Mouse (Mus musculus): Measurements from ENCODE around the gene Epb41l4b.

The Epb41l4b gene

GRCm38 (mm10) chr4:57153068-57153835 lies 10.0 kb upstream of the Epb41l4b start:
- DNase-seq (ENCODE audit: low spot score in 2 of 2): no peak

GRCm38 (mm10) chr4:57148182-57148581 lies 4.9 kb upstream of the Epb41l4b start:
- no peak for DNase-seq (ENCODE audit: low spot score in 2 of 2)

DNA sequence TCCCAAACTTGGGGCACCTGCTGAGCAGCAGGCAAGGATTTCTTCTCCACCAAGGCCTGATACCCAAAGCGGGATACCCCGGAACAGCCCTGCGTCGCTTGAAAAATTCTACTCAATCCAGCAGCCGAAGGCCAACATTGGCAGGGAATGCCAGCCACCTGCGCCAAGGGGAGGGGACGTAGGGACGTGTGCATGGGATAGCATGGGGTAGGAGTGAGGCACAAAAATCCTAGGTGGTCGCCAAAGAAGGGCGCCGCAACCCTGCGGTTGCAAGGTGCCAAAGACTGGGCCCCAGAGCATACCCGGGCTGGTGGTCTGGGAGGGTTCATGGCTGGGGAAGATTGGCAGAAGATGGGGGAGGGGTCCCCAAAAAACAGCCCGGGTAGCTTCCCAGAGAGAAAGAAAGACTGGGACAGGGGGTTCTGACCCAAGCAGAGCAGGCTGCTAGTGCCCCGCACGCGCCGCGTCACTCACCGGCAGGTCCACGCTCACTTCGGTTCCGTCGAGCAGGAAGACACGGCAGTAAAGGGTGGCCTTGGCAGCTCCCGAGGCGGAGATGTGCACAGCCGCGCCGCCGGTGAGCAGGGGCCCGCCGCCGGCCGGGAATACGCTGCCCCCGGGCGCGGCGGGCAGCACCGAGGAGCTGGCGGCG lies 737 bp downstream of the Epb41l4b start:
- DNase-seq (ENCODE audit: low spot score in 2 of 2): no peak

DNA sequence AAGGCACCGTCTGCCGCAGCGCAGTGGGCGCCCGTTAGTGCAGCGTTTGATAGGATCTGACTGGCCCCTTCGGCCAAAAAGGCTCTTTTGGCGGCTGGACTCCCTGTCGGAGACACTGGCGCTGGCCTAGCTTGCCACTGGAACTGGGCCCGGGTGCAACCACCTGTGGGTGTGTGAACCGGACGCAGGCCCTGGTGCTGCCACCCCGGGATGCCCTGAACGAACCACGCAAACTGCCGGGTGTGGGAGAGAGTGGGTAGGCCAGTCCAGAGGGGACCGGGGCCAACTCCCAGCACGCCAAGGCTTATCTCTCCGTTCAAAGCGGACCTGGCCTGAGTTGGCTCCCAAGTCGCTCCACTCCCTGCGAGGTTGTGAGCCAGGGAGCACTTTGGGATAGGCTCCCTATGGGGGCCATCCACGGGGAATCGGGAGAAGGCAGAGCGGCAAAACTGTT lies 1.3 kb downstream of the Epb41l4b start:
- DNase-seq (ENCODE audit: low spot score in 2 of 2): no peak

DNA sequence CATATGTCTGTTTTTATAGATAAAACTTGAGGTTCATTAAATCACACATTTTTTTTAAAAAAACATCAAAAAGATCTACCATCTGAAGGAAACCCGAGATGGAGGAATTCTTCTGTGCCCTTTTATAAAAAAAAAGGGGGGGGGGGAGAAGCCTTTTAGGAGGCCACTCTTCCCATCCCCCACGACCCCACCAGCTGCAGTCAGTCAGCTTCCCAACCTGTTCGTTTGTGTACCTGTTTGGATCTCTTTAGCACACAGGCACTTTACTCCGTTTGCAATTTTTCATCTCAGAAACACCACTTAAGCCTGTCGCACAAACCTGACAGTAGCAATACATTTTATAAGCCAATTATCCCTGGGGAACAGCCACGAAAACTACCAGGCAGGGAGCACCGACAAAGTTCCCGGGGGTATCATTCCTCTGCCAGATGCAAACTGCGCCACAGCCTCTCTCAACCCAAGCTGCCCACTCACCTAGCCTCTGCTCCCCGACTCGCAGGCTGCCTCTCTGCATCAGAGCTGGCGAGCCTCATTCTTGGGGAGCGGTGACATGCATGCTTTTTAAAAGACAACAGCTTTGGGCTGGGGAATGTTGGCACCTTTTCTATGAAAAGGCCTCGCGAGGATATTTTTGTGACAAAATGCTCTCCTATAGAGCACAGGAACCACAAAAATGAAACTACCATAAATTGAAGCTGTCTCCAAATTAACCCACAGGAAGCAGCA lies 2.1 kb downstream of the Epb41l4b start:
- no peak for DNase-seq (ENCODE audit: low spot score in 2 of 2)

GRCm38 (mm10) chr4:57140200-57140799 lies 2.9 kb downstream of the Epb41l4b start:
- DNase-seq (ENCODE audit: low spot score in 2 of 2): no peak

- DNase-seq (ENCODE audit: low spot score in 2 of 2): no peak
Measured at GRCm38 (mm10) chr4:57139433-57139832, 3.8 kb downstream of the Epb41l4b start.

- no peak for DNase-seq (ENCODE audit: low spot score in 2 of 2)
Measured at GRCm38 (mm10) chr4:57138093-57138440, 5.2 kb downstream of the Epb41l4b start.

DNA sequence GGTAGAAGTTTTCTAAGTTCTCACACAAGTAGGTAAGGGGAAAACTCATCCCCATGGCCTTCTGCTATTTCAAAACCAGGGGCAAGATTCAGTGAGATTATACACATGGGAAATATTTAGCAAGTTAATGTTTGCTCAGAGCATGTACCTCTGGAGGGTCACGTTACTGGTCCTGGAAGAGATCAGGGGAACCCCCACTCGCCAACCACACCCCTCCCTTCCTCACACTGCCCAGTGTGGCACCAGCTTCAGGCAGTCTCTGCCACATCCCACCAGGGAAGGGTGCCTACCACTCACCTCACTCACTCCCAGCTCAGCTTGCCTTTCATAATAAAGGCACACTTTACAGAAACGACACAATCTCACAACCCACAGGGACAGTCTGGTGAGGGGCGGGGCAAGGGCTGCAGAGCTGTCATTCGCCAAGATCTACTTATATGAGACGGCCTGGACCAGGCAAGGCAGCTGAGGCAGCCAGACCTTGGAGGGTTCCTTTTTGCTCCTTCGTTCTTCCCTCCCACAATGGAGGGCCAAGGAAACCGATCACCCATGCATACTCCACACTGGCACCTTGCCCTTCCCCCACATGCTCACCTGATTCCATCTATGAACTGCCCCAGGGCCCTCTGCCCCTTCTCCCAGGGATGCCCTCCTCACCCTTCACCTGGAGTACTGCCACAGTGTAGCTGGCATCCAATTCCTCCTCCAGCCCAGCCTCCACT lies 5.7 kb downstream of the Epb41l4b start:
- DNase-seq (ENCODE audit: low spot score in 2 of 2): no peak

DNA sequence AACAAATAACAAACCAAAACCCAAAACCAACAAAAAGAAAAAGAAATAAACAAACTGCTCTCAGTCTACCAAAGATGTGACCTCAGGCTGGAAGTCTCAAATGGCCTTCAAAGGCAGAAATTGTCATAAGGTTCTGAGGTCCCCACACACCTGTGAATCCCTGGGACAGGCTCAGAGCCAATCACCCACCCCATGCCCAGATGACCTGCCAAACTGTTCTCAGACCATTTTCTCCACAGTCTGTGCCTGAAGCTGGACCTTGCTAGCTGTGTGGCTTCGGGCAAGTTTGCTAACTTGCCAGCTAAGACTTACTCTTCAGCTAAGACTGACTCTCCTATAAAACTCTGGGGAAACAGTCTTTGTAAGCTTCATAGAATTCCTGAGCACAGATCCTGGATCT lies 7.8 kb downstream of the Epb41l4b start:
- no peak for DNase-seq (ENCODE audit: low spot score in 2 of 2)

GRCm38 (mm10) chr4:57134554-57134953 lies 8.7 kb downstream of the Epb41l4b start:
- no peak for DNase-seq (ENCODE audit: low spot score in 2 of 2)

- DNase-seq (ENCODE audit: low spot score in 2 of 2): peak in 1 of 2 experiments; percentile 20
Measured at GRCm38 (mm10) chr4:57131839-57132238, 11.4 kb downstream of the Epb41l4b start.

DNA sequence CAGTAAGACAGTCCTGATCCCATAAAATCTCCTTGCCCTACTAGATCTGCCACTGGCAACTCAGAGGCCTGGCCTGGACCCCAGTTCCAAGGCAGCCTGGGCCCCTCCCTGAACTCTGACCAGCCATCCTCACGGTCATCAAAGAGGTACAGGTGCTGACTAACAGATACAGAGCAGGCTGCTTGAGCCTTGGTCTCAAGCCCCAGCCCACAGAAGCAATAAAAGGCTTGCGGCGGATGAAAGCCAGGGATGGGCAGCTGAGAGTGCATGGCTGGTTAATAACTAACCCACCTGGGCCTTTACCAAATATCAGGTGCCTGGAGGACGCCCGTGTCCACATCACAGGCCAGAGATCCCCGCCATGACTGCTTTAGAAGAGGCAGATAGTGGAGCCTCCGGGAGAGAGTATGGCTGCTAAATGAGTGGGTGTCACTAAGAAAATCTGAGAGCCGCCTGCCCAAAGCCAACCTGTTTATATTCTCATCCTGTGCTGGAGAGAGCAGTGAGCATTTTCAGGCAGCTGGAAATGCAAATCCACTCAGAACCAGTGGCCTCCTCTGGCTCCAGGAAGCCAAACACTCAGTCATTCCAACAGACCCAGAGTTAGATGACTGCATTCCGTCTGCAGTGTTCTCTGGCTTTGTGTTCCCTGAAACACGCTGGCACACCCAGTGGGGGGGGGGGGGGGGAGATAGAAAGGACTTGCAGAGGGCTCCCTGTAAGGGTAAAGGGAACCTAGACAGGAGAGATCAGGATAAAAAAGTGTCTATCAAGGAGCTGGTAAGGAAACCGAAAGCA lies 13.3 kb downstream of the Epb41l4b start:
- no peak for DNase-seq (ENCODE audit: low spot score in 2 of 2)

GRCm38 (mm10) chr4:57123003-57123402 lies 20.2 kb downstream of the Epb41l4b start:
- no peak for DNase-seq (ENCODE audit: low spot score in 2 of 2)

DNA sequence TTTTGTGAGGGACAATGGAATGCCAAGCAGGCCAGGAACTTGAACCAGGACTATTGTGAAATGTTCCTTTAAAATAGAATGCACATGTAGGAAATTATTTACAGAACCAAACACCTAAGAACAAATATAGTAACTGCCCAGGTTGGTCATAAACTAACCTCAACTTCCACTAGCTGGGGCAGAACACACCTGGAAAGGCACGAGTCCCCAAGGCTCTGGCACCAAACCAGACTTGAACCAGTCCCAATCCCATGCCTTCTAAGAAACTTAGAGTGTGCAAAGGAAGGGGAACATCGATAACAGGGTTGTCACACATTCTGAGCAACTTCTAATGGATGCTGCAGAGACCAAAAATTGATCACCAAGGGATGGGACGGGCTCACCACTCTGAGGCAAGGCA lies 21.1 kb downstream of the Epb41l4b start:
- DNase-seq (ENCODE audit: low spot score in 2 of 2): no peak

DNA sequence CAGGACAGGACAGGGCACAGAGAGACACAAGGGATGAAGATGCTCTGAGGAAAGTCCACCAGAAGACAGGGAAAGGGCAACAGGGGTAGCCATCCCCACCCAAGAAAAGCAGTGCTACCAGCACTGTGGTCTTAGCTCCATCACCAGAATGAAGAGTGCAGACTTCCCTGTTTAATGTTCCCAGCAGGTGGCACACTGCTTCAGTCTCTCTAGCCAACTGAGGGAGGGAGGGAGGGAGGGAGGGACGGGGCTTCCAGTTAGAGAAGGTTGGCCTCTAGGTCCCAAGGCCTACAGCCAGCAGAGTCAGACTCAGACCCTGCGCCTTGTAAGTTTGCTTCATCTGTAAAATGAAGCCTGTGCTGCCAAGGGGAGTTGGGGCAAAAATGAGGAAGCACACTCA lies 22.7 kb downstream of the Epb41l4b start:
- no peak for DNase-seq (ENCODE audit: low spot score in 2 of 2)

- DNase-seq (ENCODE audit: low spot score in 2 of 2): no peak
Measured at GRCm38 (mm10) chr4:57119976-57120375, 23.3 kb downstream of the Epb41l4b start.

GRCm38 (mm10) chr4:57118883-57119282 lies 24.4 kb downstream of the Epb41l4b start:
- no peak for DNase-seq (ENCODE audit: low spot score in 2 of 2)

DNA sequence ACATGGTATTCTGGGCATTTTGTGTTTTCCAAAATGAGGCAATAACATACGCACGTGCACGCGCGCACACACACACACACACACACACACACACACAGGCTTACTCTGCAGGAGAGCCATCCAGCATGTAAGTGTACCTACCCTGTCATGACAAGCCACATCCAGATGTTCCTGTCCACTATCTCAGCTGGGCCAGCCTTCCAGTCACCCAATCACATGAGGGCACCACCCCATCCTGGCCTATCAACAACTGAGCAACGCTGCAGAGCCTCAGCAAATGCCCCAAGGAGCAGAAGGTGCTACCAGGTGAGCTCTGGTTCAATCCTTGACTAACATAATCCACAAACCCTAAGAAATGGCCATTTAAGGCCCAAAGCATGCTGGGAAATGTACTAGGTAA lies 27.0 kb downstream of the Epb41l4b start:
- no peak for DNase-seq (ENCODE audit: low spot score in 2 of 2)

DNA sequence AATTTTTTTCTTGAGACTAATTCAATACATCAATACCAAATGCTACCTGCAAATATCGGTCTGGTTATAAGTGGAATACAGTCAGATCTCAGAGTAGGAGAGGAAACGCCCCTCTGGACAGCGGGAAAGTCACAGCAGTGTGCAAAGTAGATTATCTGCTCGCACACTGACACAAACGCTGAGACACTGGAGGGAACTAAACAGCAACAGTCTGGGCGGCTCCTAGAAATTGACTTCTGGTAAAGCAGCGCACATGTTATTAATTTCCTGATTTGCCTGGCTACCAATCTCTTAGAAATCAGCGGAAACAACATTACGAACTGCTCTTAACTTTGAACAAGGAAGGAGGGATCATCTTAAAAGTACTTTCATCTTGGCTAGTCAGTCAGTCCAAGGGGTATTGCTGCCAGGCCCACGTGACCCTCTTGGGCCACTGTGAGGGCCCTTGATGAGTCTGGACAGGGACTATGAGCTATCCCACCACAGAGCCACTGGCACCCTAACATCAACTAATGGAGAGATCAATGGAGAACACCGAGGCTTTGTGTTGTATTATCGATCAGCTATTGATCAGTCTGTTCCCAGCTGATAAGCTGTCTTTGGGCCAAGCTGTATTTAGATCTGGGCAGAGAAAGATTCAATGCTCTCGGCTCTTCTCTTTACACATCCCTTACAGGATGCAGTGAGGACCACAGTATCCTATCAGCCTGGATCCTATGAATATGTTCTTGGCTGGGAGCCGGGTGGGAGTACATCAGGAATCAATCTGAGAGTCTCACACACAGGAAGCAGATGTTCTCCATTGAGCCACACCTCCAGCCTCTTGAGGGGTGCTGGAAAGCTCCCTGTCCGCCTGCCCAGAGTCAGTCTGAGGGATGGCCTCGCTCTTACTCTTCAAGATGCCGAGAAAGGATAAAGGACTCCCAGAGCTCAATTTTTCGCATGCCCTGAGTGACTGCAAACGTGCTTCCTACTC lies 28.3 kb downstream of the Epb41l4b start:
- DNase-seq (ENCODE audit: low spot score in 2 of 2): no peak
